Mouse (Mus musculus) limb, embryonic 14.5 days (tissue): ENCODE measurements around the gene Hsd17b14. TPM values are rescaled to one million over a fixed set of nuclear protein-coding genes. Genes with fewer than 3 reads are reported as not detected.

Source experiments
- ATAC-seq: fragments of 200-750 bp; cut with Nextera tagmentation; 2 replicates; pipeline ENCODE4 v1.8.0; 2017; ENCODE audit warnings: low read depth, moderate number of reproducible peaks, moderate TSS enrichment; ENCODE audit not compliant: low FRiP score
- DNase-seq: peaks from one replicate; pipeline ENCODE4 v3.0.0-alpha.2; 2015; ENCODE audit warnings: low spot score
- H3K27ac ChIP-seq: fragments of 300-500 bp; sonication (generic); replicated peaks from 2 replicates; pipeline ENCODE4 v1.5.1; 2014; ENCODE audit warnings: low read depth, mild to moderate bottlenecking, low read length, moderate library complexity, mixed read lengths
- H3K27me3 ChIP-seq: fragments of 300-500 bp; sonication (generic); 2 replicates; pipeline ENCODE4 v1.6.1; 2014; ENCODE audit warnings: low read length, mixed read lengths; ENCODE audit not compliant: control insufficient read depth, insufficient read depth
- H3K36me3 ChIP-seq: fragments of 300-500 bp; sonication (generic); 2 replicates; pipeline ENCODE4 v1.6.1; 2014; ENCODE audit warnings: mild to moderate bottlenecking, low read length, moderate library complexity, mixed read lengths; ENCODE audit not compliant: control insufficient read depth, insufficient read depth
- H3K4me1 ChIP-seq: fragments of 300-500 bp; sonication (generic); 2 replicates; pipeline ENCODE4 v1.6.1; 2014; ENCODE audit warnings: antibody characterized with exemption, low read length, mixed read lengths; ENCODE audit not compliant: control insufficient read depth, insufficient read depth
- H3K4me2 ChIP-seq: fragments of 300-500 bp; sonication (generic); replicated peaks from 2 replicates; pipeline ENCODE4 v1.6.1; 2014; ENCODE audit warnings: low read depth, mild to moderate bottlenecking, low read length, moderate library complexity; ENCODE audit not compliant: severe bottlenecking
- H3K4me3 ChIP-seq: fragments of 300-500 bp; sonication (generic); replicated peaks from 2 replicates; pipeline ENCODE4 v1.5.1; 2014; ENCODE audit warnings: low read length
- H3K9ac ChIP-seq: fragments of 300-500 bp; sonication (generic); 2 replicates; pipeline ENCODE4 v1.6.1; 2014; ENCODE audit warnings: mild to moderate bottlenecking, low read depth, low read length, moderate library complexity; ENCODE audit not compliant: severe bottlenecking
- H3K9me3 ChIP-seq: fragments of 300-500 bp; sonication (generic); 2 replicates; pipeline ENCODE4 v1.6.1; 2016; ENCODE audit warnings: low read length; ENCODE audit not compliant: control insufficient read depth
- POLR2A ChIP-seq: fragments of 200-500 bp; IDR thresholded peaks from 2 replicates; pipeline ENCODE4 v1.8.0; 2012; ENCODE audit warnings: inconsistent platforms, mild to moderate bottlenecking, moderate library complexity, borderline replicate concordance; ENCODE audit not compliant: insufficient read depth, insufficient read length; ENCODE audit errors: extremely low read depth
- WGBS: fragments of 180-500 bp; shearing (Covaris S2); extraction: QIAGEN DNeasy Blood & Tissue Kit; methylation state at CpG from one replicate; pipeline ENCODE4 v1.1.7; 2014; 5-methylcytosine and 5-hydroxymethylcytosine counted together
- polyA plus RNA-seq, 2 experiments: library from polyadenylated mRNA; depleted of rRNA in 1 of 2; stranded (reverse) in 1 of 2; unstranded in 1 of 2; fragments of >200 nt; fragmentation: Nextera tagmentation in 1 of 2; extraction: Ambion mirVana in 1 of 2; gene quantifications; 2 replicates each; pipeline versions ENCODE4 v1.2.1 to v1.2.3; 2012 to 2014

Hsd17b14 gene
- polyA plus RNA-seq, 2 experiments: 0.92 to 1.2 TPM

- no peaks in the 10 kb centered on the region for H3K27me3 ChIP-seq
- H3K9me3 ChIP-seq: no peaks in the 10 kb centered on the region
- no peak overlapping the region for H3K4me2 ChIP-seq
- DNase-seq (no peak), ATAC-seq (no peak)
- 93% methylated on average over 7 of the region's 7 CpGs for WGBS
- no peak overlapping the region for H3K4me3 ChIP-seq
- peaks cover 15% of the 10 kb centered on the region for H3K36me3 ChIP-seq
- TF ChIP-seq POLR2A: no peak
- H3K27ac ChIP-seq: no peak overlapping the region
- peaks cover 13% of the 10 kb centered on the region for H3K4me1 ChIP-seq
- no peak overlapping the region for H3K9ac ChIP-seq
These were observed 34.1 kb upstream of the Hsd17b14 start for GRCm38 (mm10) chr7:45520605-45521004.

- 0 out of 2 replicates have a peak, but pooled peaks have one; percentile 14 for TF ChIP-seq POLR2A
- Histone ChIP-seq H3K27me3 (no peaks in the 10 kb centered on the region), H3K4me1 (peaks cover 16% of the 10 kb centered on the region), H3K9me3 (no peaks in the 10 kb centered on the region), H3K4me3 (peak overlapping the region; percentile 39), H3K27ac (peak overlapping the region; percentile 70), H3K9ac (peak overlapping the region; percentile 50), H3K4me2 (peak overlapping the region; percentile 50), H3K36me3 (peaks cover 15% of the 10 kb centered on the region)
- DNase-seq: peak; percentile 94
- under 1% methylated on average over 28 of the region's 28 CpGs for WGBS
- peak; percentile 66; the same call in 1 of the 2 replicates for ATAC-seq
These were observed 32.9 kb upstream of the Hsd17b14 start for GRCm38 (mm10) chr7:45521728-45522184.

DNA sequence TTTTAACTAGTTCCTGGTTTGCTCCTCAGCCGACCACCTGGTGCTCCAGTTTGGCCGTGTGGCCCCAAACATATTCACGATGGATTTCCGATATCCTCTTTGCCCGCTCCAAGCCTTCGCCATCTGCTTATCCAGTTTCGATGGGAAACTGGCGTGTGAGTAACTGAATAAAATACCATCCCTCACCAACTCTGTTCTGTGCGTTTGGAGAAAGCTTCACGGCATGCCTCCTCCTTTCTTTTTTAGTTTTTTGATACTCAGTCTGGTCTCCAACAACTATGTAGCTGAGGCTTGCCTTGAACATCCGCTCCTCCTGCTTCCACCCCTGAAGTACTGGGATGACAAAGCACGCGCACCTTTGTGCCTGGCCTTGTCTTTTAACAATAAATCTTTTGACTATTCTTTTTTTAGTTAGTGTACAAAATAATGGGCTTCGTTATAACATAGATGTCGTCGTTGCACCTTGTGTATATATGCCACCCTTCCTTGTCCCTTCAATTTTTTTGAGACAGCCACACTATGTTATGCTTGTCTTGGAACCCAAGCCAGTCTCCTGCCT, 32.4 kb upstream of the Hsd17b14 start:
- 56% methylated on average over 16 of the region's 16 CpGs for WGBS
- peak overlapping the region; percentile 50 for H3K4me2 ChIP-seq
- peak overlapping the region; percentile 39 for H3K4me3 ChIP-seq
- 0 out of 2 replicates have a peak overlapping the region, but pooled peaks have one; percentile 50 for H3K9ac ChIP-seq
- no peak overlapping the region for H3K27ac ChIP-seq
- no peaks in the 10 kb centered on the region for H3K9me3 ChIP-seq
- ATAC-seq: no peak
- no peak for TF ChIP-seq POLR2A
- DNase-seq: no peak
- peaks cover 16% of the 10 kb centered on the region for H3K4me1 ChIP-seq
- H3K27me3 ChIP-seq: no peaks in the 10 kb centered on the region
- peaks cover 15% of the 10 kb centered on the region for H3K36me3 ChIP-seq

DNA sequence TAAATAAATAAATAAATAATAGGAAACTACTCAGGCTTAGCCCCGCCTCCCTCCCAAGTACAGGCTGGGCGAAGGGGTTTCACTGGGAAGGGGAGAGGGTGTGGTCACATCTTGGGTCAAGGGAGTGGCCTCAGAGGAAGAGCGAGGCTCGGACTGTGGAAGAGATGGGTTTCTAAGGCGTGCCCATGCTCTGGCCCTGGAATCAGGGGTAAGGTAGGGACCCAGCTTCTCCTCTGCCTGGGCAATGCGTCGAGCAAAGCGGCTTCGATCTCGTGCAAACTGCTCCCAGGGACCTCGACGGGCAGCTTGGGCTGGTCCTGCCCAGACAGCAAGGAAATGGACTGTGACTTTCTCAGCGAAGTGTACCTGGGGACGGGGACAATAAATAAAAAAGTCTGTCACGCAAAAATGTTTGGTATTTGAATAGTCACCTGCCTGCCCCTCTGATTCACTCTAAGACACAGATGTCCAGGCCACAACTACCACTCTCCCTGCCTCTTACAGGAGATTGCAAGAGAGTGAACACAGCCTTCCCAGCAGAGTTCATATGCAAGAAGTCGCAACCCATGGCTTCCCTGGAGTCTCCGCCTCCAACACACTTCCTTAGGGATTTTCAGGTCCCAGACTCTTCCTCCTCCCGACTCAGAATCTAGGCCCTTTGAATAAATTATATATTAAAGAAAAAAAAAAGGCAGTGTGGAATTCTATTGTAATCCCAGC, 31.6 kb upstream of the Hsd17b14 start:
- Histone ChIP-seq H3K4me2 (0 out of 2 replicates have a peak overlapping the region, but pooled peaks have one; percentile 1), H3K27ac (no peak overlapping the region), H3K4me1 (peaks cover 16% of the 10 kb centered on the region)

GRCm38 (mm10) chr7:45523678-45524170, 31.0 kb upstream of the Hsd17b14 start:
- WGBS: 82% methylated on average over 12 of the region's 13 CpGs
- H3K4me1 ChIP-seq: peaks cover 16% of the 10 kb centered on the region
- no peak for TF ChIP-seq POLR2A
- ATAC-seq: no peak
- H3K4me2 ChIP-seq: peak overlapping the region; percentile 26
- H3K9me3 ChIP-seq: no peaks in the 10 kb centered on the region
- no peak overlapping the region for H3K27ac ChIP-seq
- peaks cover 15% of the 10 kb centered on the region for H3K36me3 ChIP-seq
- peak overlapping the region; percentile 32; the same call in 1 of the 2 replicates for H3K9ac ChIP-seq
- H3K27me3 ChIP-seq: no peaks in the 10 kb centered on the region
- H3K4me3 ChIP-seq: 0 out of 2 replicates have a peak overlapping the region, but pooled peaks have one; percentile 4
- no peak for DNase-seq

More for the DNA sequence above, 31.6 kb upstream of the Hsd17b14 start:
- WGBS: 66% methylated on average over 18 of the region's 18 CpGs
- DNase-seq: no peak
- H3K9me3 ChIP-seq: no peaks in the 10 kb centered on the region
- no peaks in the 10 kb centered on the region for H3K27me3 ChIP-seq
- H3K36me3 ChIP-seq: peaks cover 15% of the 10 kb centered on the region
- no peak for TF ChIP-seq POLR2A
- H3K4me3 ChIP-seq: 0 out of 2 replicates have a peak overlapping the region, but pooled peaks have one; percentile 4
- ATAC-seq: no peak
- H3K9ac ChIP-seq: peak overlapping the region; percentile 32; the same call in 1 of the 2 replicates
